Mouse (Mus musculus) lung, adult 2 months (tissue): ENCODE results near the gene Tab1.

Experiments
- CTCF ChIP-seq: fragments of 200-500 bp; IDR thresholded peaks from 2 replicates; pipeline ENCODE4 v1.5.1; 2011; ENCODE audit warnings: mild to moderate bottlenecking, low read length, control low read depth; ENCODE audit not compliant: insufficient read depth
- POLR2A ChIP-seq: fragments of 200-500 bp; IDR thresholded peaks from 2 replicates; pipeline ENCODE4 v1.6.1; 2011; ENCODE audit warnings: low read depth, mild to moderate bottlenecking, control low read depth, low read length, borderline replicate concordance; ENCODE audit errors: extremely low read depth

DNA sequence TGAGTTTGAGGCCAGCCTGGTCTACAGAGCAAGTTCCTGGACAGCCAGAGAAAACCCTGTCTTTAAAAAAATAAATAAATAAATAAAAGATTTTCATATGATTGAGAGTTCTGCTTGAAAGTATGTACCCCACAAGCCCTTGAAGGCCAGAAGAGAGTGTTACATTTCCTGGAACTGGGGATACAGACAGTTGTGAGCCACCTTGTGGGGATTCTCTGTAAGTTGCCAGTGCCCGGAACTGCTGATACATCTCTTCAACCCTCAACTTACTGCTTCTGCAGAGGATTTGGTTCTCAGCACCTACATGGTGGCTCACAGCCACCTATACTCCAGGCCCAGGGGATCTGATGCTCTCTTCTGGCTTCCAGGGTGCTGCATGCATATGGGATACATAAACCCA, 5.7 kb upstream of the Tab1 start:
- TF ChIP-seq POLR2A, result no peak
- TF ChIP-seq CTCF, result no peak
